Mouse (Mus musculus): ENCODE measurements around the gene Ccdc126. TPM values are rescaled to one million over a fixed set of nuclear protein-coding genes. Genes with fewer than 3 reads are reported as not detected.

Gene Ccdc126
- polyA plus RNA-seq (2012; rRNA removed; ENCODE audit: low replicate concordance) = 2.9 and 4.2 TPM in 2 replicates

GRCm38 (mm10) chr6:49318966-49319594 lies at the start of gene Ccdc126:
Gene Ccdc126, plus strand, starts transcription at chr6:49319274.

GRCm38 (mm10) chr6:49367159-49368054 lies 48.3 kb downstream of the Ccdc126 start, which contains the start of gene Fam221a:
Gene Fam221a, plus strand, starts transcription at chr6:49367739.

Other genes with a start within 250 kb of the Ccdc126 start
- 20.4 and 22.8 TPM in 2 replicates for gene Malsu1, start 245.5 kb upstream of the Ccdc126 start, polyA plus RNA-seq (2012; rRNA removed; ENCODE audit: low replicate concordance)
- gene Igf2bp3, start 104.3 kb upstream of the Ccdc126 start, polyA plus RNA-seq (2012; rRNA removed; ENCODE audit: low replicate concordance) = 0.03 and 0.09 TPM in 2 replicates
- gene Tra2a, start 55.2 kb upstream of the Ccdc126 start, polyA plus RNA-seq (2012; rRNA removed; ENCODE audit: low replicate concordance) = 34.1 and 56.6 TPM in 2 replicates
- 0.97 and 3.3 TPM in 2 replicates for gene Fam221a, start 48.5 kb downstream of the Ccdc126 start, polyA plus RNA-seq (2012; rRNA removed; ENCODE audit: low replicate concordance)
- gene Stk31, start 76.3 kb downstream of the Ccdc126 start, polyA plus RNA-seq (2012; rRNA removed; ENCODE audit: low replicate concordance) = not detected in 2 replicates

All from subcutaneous adipose tissue, adult 2 months (tissue).